Mouse (Mus musculus) retina, adult 2 months (tissue): ENCODE results near the gene Pfpl.
A peak's percentile ranks its signal among the peaks of the same experiment; 100 is the strongest.

Experiments used
- DNase-seq: peaks from one replicate; pipeline ENCODE4 v3.0.0-alpha.2; 2012; ENCODE audit warnings: low read depth, low spot score

The Pfpl gene

DNA sequence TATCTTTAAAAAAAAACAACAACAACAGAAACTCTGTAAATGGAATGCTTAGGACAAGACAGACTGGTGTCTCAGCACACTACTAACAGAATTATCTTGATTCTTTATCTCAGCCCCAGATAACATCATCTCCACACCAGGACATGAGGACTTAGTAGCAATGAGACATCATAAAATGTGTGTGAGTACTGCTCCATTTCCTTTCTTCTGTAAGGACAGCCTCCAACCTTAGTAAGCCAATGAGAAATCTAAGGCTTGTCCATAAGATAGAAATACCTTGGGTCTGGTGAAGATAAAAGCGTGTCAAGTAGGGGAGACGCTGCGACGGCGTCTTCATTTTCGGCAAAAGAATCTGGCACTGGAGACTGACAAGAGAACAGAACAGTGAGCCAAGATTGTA is at the start of gene Pfpl:
Gene Pfpl (plus strand): TSS at position 301 of the 400 bp plus-strand sequence.
- DNase-seq: no peak

DNA sequence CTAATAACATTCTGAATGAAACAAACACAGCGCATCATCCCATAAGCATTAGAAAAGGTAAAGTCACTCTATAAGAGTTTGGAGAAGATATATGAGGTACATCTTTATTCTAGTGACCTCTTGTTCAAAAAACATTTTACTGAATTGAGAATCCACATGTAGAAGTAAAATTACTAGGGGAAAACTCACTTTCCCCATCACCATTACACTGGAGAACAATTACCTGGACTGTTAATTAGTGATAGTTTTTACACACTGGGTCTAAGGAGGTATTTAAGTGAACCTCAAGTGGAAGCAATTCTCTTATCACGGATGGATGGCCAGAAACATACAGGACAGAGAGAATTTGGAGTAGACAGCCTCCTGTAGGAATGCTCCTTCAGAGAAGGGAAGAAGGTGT is 40.7 kb upstream of the Pfpl start, which contains the start of gene Olfr1440:
Gene Olfr1440 (plus strand): TSS at position 301 of the 400 bp plus-strand sequence.
- DNase-seq: no peak

DNA sequence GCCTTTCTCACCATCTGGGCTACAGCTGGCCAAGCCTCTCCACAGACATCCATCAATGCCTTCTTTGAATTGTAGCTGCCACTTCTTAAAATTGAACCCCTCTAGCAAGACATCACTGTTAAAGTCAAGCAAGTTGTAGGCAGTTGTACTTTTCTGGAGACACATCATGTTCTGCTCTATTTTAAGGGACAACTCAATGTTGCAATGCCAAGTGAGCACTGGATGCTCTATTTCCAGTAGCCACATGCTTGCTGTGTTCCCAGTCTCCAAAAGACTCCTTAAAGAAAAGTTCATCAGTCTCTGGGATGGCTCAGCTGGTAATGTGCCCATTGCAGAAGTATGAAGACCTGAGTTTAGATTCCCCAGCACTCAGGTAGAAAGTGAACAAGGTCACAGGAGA is 14.0 kb upstream of the Pfpl start:
- no peak for DNase-seq

DNA sequence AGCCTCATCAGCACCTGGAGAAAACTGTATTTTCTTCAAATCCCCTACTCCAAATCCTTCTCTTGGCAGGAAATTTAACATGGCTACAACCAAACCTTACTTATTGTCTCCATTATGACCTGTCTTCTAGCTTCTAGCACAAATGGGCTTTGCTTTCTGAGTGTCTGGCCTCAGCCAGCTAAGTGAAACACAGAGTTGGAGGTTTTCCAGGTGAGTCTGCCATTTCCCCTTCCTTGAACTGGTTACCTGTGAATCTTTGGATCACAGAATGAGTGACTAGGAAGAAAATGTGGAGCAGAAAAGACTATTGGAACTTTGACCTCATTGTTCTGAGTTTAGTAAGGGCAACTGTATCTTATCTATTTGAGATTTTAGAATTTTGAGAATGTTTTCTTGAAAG is 10.3 kb upstream of the Pfpl start, which contains the start of gene Olfr1441:
Gene Olfr1441 (plus strand): TSS at position 73 of the 400 bp plus-strand sequence.
- no peak for DNase-seq

DNA sequence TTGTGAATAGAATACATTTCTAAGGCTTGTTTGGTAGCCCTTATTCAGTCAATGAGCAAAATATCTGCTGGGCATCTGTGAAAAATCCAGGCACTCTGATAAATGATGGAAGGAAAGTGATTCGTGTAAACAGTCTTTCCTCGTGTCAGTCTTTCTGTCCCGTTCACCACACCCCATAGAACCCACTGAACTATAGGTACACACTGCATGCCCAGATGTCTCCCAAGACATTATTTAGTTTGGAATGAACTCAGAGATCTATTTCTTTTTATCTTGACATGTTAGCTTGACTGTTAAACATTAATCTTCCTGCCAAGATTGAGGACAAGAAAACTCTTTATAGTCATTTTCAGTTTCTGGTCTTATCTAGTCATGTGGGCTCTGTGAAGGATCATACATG is 9.4 kb upstream of the Pfpl start:
- no peak for DNase-seq

DNA sequence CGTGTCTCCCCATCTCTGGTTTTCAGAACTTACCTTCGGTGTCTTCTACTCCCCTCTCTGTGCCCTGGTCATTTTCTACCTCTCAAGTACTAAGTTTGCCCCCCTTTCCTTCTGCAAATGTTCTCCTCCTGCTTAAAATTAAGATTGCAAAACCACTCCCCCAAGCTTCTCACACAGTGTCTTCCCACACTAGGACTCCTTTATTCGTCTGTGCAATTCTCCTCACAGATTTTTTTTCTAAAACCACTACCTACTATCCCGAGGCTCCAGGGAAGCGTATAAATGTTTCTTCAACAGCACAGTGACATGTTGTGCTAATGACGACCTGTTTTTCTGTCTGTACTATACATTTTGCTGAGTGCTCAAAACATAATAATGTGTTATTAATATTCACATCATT is 7.2 kb upstream of the Pfpl start:
- DNase-seq: no peak

DNA sequence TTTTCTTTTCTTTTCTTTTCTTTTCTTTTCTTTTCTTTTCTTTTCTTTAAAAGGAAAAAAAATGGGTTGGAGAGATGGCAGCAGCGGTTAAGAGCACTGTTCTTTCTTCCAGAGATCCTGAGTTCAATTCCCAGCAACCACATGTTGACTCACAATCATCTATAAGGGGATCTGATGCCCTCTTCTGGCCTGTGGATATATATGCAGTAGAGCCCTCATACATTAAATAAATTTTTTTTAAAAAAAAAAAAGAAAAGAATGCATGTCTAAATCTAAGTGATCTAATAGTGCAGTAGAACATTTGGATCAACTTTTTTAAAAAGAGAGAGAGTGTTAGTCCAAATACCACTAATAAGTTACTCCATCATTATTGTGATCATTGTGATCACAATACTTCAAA is 6.0 kb upstream of the Pfpl start:
- no peak for DNase-seq

DNA sequence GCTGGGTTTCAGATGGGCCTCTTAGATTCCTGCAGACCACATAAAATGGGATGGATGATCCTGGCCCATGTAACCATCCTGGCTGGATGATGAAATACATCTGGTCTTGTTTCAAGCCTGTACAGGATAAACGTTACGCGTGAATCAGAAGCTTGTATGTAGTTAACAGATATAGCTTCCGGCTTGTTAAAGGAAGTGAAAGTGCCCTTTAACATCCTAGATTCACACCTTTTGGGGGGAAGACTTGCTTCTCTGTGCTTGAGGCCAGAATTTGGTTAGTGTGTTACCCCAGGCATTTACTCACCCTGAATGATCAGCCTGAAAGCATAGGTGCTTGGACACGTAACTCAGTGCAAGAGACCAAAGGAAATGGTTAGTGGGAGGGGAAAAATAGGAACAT is 604 bp upstream of the Pfpl start:
- no peak for DNase-seq

DNA sequence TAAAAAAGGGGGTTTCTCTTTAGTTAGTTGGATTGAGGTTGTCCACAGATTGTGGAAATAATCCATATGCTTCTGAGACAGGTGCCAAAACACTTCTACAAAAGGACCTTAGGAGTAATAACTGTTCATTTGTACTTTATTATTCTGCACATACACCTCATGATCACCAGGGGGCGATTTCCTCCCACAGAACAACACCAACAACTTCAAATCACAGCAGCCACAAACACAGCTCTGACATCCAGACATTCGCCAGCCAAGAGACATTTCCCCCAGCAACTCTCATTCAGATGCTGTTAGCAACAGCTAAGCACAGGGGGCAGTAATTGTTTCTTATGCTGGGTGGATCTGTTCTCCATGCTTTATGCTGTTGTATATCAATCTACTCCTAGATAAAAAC is 5.3 kb downstream of the Pfpl start:
- DNase-seq: peak; percentile 8

DNA sequence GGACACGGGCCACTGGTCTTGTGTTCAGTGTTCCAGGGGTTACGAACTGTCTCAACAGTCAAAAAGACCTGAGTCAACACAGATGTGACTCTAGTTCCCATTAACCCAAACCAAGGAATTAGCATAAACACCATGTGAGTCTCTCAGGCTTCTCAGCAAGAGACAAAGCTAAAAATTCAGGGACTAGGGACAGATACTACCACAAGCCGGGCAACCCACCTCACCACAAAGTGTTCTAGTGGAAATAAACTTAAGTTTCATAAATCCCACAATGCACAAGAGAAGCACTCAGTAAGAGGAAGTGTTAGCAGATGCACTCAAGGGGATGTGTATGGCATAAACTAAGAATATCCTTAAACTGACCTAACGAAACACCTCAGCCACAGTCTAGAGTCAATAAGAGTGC is 7.3 kb downstream of the Pfpl start:
- no peak for DNase-seq

DNA sequence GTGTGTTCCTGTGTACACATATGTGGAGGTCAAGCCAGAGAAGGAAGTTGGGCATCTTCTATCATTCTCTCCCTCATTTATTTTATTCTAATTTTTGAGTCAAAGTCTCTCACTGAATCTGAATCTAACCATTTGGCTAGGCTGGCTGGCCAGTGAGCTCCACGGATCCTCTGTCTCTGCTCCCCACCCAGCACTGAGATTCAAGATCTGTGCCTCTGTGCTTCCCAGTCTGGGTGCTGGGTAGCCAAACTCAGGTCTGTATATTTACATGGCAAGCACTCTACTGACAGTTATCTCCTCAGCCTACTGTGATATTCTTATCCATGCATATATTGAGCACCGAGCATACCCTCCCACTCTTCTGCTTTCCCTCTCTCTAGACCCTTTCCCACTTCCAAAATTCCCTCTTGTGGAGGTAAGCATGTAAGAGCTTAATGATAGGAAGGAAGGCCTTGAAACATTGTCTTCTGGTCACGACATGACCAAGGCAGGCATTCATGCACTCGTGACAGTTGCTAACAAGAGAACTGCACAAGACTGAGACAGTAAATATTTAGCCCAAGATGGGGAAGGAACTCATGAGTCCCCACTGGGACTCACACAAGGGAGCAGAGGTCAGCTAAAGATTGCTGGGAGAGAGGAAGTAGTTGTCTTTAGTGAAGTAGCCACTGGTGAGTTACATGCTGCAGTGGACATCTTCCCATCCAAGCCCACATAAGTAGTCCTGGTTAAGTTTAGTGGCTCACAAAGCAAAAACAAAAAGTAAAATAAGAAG is 8.2 kb downstream of the Pfpl start:
- no peak for DNase-seq

DNA sequence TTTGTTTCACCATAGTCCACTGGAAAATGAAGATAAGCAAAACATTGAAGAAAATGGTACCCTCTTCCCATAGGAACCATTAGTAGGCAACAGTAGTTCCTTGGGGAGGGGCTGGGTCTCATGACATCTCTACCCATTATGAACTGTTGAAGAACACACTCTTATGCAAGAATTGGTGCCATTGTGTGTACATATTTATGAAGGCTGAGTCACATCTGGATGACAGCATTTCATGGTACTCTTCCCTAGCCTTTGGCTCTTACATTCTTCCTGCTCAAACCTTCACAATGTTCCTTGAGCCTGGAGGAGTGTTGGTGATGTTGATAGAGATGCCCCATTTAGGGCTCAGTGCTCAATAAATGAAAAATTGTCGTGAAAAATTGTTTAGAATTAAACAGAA is 11.9 kb downstream of the Pfpl start:
- DNase-seq: no peak

DNA sequence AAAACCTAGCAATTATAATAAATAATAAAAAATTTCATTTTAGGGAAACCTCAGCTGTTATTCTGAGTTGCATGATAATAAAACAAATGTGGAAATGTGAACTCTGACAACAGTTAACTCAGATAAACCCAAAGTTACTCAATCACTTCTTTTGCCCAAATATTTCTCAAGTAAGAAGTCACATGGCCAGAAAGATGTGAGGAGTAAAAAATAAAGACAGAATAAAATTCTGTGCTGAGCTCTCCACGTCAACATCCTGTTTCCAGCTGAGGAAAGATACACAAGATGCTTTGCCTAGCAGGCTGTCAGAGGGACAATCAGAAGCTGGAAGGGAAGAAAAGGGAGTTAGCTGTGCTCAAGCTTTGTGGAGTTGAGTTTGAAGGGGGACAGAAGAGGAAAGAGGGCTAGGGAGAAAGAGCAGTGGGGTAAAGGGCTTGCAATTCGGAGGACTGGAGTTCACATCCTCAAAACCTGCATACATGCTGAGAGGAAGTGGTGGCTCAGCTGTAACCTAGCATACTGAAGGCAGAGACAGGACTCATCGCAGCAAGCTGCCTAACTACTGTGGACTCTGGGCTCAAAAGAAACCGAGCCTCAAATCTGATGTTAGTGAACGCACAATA is 12.5 kb downstream of the Pfpl start:
- no peak for DNase-seq

DNA sequence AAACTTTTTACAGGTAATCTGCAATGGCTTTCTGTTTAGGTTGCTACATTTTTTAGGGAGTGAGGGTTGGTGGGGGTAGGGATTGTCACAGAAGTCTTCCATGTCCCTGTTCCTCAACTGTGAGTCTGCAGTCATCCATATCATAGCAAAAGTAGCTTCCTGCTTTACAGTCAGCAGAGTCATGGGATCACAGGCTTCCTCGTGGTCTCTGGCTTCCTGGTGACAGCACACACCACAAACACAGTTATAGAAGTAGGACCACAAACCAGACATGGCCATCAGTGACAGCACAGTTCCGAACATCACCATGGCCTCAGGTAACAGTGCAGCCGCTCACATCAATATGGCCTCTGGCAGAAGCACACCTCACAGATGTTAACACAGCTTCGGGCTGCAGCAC is 14.9 kb downstream of the Pfpl start:
- DNase-seq: no peak

DNA sequence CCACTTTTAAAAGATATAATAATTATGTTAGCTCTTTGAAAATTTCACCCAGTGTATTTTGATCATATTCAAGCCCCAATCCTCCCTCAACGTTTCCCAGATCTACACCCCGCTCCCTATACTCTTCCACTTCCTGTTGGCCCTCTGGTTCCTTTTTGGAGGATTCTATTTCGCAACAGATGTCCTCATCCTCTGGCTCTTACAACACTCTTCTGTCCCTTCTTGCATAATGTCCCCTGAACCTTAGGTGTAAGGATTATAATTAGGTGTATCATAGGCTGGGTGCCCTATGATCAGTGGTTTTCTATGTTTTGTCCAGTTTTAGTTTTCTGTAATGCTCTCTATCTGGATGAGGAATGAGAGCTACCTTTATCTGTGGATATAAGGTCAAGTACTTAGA is 17.3 kb downstream of the Pfpl start:
- DNase-seq: no peak

DNA sequence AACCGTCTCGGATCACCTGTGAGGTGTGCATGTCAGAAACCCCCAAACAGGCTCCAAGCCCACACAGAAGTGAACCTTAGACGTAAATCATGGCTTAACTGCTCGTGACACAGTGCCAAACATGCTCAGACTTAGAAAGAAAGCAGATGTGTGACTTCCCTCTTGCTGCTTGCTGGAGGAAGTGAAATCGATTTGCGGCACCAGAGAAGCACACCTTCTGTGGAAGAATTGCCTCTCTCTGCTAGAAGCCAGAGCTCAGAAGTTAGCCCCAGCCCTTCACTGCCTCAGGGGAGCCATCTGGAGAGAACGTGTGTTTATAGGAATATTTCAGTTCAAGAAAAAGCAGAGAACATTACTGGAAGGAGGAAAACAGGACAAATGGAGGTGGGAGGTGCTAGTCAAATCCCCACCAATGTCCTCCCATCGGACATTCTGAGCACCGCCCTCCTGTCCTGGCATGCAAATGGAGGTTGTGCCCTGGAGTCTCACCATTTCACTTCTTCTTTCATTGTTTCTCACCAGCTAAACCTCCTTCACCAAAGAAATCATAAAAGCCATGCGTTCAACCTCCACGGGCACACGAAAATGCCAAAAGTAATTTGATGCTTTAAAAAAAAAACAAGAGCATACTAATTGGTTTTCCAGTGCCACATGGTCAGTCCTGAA is 29.8 kb downstream of the Pfpl start:
- DNase-seq: no peak

DNA sequence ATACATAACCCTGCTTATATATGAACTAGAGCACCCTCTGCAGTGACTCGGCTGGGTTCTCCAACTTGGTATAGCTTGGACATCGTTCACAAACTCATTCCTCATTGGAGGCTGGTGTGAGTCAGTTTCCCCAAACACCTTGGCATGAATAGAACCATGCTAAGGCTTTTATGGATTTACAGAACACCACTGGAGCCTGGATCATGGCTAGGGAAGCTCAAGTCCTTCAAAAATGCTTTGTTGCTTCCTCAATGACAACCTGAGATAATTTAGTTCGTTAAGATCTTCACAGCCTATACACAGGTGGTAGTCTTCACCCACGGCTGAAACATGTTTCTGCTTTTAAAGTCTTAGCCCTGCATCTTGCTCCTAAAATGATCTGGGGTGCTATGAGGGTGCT is 31.8 kb downstream of the Pfpl start:
- DNase-seq: no peak

DNA sequence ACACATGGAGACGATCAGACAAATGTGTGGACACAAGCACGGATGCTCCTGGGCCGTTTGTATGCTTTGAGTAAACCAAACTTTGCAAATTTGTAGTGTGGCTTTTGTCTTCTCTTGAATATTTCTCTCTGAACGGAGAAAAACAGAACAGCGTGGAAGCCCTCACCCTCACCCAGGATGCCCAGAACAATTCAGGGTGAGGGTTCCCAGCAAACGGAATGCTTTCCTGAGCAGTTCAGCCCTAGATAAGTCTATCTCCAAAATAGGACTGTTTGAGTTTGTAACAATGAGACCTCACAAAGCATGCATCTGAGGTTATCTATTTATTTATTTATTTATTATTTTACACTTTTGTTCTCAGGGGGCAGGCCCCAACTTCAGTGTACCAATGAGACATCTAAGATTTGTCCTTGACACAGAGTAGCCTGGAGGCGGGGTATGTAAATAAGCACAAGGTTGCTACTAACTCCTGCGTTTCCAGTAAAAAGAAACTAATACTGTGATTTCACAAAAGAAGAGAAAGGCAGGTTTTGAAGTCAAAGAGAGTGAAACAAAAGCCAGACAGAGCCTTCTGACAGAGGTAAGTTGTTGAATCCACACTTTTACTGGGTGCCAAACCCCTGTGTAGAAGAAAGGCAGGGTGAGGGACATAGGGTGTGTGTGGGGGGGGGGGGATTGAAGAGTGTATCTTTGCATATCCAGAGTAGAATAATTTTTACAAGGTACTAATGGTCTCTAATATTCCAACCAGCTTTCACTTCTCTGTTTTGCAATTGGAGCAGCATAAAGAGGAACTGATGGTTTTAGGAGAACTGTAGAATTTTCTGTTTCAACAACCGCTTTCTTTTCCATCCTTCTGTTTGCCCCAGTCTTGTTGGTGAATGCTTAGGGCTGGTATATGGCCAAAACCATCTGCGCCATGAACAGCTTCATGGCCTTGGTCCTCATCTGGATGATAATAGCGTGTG is 32.9 kb downstream of the Pfpl start, which contains the start of gene Mpeg1:
Gene Mpeg1 (plus strand): TSS at position 498 of the 968 bp plus-strand sequence.
- DNase-seq: no peak

DNA sequence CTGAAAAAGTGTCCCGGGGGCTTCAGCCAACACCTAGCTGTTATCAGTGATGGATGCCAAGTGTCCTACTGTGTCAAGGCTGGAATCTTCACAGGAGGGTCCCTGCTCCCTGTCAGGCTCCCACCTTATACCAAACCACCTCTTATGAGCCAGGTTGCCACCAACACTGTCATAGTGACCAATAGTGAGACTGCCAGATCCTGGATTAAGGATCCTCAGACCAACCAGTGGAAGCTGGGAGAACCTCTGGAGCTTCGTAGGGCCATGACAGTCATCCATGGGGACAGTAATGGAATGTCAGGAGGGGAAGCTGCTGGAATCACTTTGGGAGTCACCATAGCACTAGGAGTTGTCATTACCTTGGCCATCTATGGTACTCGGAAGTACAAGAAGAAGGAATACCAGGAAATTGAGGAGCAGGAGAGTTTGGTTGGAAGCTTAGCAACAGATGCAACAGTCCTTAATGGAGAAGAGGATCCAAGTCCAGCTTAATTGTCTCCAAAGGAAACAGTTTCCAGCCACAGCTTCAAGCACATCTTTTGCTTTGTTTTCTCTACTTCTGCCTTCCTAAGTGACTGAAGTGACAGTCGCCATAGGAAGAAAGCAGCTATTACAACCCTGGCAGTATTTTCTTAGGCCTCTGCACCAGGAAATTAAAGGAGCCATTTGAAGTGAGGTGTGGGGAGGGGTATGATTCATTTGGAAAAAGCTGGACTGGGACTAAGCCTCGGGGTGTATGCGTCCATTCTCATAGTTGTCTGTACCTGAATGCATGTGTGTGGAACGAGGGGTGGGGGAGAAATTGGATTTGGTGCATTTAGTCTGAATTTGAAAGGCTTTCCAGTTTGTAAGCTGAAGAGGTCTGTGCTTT is 35.4 kb downstream of the Pfpl start:
- DNase-seq: no peak

DNA sequence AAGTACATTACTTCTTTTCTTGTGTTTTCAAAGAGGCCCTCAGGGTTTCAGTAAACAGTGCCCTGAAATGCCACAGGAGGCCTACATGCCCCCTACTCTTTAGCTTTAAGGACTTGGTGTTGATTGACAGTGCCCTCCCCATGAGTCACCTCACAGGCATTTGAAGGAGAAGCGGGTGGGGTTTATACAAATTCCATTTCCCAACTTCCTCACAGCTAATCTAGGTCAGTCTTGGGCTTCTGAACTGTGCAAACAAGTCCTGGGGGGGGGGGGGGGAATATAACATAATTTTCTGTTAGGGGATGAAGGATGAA is 36.0 kb downstream of the Pfpl start:
- DNase-seq: no peak

DNA sequence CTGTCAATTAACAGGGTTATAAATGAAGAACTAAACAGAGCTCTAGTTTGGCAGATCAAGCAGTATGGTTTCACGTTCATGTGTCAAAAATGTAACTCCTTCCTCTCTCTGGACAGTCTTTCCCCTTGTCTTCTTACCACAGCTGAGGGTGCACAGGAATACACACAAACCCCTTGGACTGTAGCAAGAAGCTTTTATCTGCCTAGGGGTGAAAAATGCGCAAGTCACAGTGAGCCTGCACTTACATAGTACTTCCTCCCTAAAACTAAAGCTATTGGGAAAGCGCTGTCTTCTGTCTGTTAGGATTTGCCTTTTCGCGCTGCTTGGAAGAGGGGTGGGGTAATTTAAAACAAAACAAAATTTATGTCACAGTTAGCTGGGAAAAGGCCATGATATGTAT is 36.4 kb downstream of the Pfpl start:
- DNase-seq: no peak
